Mouse (Mus musculus) thymus, postnatal 10 days (tissue): ENCODE data around the gene Faap20.

ENCODE experiments used
- DNase-seq, 2 experiments: peaks; one replicate each; pipeline ENCODE4 v3.0.0; 2021; ENCODE audit warnings: low spot score in 2 of 2

Faap20 gene

DNA sequence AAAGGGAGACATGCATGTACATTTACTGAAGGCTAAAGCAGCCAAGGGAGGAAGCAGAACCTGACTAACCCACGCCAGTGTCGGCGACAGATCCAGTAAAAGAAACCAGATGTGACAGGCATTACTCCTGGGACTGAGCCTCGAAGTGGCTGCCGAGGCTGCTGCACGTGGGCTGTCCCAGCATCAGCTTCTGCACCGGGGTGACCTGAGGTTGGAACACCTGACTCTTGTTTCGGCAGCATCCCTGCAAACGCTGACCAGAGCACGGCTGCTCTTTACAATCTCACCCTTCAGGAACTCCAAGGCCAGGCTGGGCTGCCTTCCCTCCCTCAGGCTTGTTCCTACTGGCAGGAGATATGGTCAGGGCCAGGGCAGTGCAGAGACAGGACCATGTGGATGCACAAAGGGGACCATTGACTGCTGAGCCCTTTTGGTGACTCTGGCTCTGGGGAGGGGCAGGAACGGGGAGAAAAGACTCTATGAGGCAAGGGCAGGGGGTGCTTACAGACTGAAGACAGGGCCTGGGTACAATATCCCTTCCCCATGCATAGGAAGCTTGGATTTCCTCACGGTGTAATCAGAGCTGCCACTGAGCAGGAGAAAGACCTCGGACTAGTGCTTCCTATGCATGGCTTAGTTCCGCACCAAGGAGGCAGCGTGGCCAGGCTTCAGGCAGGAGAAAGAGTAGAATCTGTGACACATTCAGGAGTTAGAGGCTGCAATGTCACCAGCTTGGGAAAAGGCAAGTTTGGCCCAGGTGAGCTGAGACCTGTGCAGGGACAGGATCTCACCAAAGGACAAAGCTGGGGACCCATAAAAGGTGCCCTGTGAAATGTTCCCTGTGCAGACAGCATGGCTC, 35.1 kb downstream of the Faap20 start:
- DNase-seq, result no peak

DNA sequence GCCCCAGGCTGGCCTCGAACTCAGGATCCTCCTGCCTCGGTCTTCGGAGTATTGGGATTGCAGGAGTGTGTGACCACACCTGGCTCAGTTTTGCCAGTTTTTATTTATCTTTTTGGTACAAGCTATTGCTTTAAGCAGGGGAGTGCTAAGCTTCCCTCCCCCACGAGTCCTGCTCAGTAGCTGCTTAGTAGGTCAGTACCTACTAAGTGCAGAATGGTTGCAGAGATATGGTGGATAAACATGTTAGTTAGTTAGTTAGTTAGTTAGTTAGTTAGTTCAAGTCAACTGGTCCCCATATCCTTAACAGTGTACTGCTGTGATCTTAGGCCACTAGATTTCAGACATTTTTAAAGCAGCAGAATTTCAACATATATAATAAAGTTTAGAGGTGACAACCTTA, 36.5 kb downstream of the Faap20 start:
- no peak for DNase-seq

DNA sequence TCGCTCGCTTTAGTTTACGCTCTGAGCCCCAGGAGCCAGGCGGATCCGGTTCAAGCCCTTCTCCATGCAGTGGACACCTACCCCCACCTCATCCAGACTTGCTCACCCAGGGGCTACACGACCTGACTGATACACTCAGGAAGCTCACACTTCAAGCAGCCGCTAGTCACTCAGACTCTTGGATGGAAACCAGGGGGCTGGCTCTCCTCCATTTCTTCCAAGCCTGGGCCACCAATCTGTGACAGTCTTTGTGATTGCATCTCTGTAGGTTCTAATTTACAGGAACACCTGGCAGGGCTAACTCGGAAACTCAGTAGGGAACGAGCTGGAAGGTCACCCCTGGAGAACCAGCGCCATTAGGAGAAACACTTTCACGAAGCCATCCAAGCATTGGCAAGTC, 38.1 kb downstream of the Faap20 start:
- no peak for DNase-seq

DNA sequence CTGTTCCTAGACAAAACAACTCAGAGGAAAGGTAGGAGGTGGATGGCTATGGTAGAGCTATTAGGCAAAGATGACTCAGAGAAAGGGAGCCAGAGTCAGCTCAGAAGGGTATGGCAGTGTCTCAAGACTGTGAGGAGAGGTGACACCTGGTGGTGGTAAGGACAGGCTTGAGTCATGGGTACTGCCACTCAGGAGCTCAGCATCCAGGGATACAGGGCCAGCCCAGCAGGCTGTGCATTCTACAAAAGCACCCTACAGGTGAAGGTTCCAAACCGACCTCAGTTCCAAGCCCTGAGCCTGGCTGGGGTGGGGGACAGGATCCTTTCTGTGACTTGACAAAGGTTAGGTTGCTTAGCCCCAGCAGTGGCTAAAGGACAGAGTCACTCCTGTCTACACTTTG, 39.0 kb downstream of the Faap20 start:
- no peak for DNase-seq

DNA sequence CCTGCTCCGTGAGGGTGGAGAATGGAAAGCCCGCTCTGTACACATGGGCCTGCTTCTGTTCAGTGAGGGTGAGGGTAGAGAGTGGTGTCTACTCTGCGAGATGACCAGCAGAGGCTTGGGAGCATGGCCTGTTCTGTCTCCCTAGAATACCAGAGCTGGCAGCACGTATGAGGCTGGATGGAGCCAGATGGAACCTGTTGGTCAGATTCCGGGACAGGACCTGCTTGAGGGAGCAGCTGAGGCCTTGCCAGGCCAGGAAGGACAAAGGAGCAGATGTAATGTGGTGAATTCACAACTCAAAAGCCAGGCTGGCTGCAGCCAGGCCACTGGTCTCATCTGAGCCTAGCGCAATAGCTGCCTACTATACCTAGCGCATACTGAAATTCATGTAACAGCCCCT, 40.4 kb downstream of the Faap20 start:
- no peak for DNase-seq

DNA sequence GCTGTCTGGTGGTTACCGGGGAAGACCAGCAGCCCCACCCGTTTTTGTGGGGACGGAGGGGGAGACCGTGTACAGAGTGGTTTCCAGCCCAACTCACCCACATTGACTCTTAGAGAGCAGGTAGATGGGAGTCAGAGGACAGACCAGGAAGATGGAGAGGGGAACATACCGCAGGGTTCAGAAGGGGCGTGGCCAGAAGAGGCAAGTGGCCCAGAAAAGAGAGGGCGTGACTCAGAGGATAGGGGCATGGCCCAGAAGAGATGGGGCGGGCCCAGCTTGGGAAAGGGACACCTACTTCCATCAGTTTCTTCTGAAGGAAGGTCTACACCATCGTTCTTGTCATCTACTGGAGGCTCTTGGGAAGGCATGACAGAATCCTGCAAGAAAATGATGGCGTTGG, 43.3 kb downstream of the Faap20 start:
- DNase-seq, result no peak

DNA sequence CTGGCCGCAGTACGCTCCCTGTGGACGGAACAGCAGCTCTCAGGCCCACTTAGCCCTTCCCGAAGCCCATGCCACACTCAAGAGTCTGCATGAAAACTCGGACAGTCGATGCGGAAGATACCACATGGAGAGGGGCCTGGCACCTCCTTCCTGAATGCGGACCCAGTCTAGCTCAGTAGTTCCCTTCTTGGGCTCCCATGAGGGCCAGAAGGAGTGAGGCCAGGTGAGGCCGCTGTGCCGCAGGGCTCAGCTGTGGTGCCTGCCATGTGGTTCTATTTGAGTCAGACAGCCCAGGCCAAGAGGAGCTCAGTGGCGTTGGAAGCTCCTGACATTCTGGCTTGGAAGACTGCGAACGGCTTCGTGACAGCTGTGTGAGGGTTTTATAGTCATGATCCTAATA, 44.8 kb downstream of the Faap20 start:
- DNase-seq, result no peak

DNA sequence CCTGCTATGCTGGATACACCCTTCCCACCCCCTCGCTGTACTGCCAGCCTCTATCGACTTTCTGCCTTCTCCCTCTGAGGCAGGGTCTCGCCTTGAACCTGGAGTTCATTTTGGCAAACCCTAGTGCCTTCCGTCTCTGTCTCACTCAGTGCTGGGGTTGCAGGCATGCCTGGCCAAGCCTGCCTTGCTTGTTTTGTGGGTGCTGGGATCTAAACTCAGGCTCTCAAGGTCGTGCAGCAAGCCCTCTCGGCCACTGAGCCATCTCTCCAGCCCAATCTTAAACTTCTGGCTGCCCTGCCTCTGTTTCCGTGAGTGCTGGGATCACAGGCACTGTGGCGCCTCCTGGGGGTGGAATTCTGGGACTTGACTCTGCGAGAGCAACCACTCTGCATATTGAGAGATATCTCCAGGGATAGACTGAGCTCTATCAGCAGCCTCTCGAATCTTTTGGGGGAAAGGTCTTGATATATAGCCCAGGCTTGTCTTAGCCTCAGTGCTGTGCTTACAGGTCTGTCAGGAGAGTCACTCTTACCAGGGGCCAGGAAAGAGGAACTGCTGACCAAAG, 45.5 kb downstream of the Faap20 start:
- DNase-seq, result no peak

DNA sequence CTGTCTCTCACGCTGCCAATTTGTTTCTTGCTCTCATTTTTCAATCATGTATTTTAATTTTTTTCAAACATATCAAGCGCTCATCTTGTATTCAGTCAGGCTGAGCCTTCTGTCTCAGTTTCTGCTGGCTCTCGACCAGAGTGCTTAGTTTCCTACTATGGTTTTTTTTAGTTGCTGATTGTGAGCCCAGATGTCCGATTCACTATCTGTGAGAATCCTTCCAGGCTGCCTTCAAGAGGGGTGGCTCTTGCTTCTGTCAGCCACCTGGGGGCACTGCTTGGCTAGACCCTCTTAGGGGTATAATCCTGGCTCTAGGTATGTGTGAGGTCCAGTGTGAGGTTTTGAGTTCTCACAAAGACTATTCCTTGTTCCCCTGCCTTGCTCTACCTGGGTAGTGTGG, 46.4 kb downstream of the Faap20 start:
- no peak for DNase-seq

DNA sequence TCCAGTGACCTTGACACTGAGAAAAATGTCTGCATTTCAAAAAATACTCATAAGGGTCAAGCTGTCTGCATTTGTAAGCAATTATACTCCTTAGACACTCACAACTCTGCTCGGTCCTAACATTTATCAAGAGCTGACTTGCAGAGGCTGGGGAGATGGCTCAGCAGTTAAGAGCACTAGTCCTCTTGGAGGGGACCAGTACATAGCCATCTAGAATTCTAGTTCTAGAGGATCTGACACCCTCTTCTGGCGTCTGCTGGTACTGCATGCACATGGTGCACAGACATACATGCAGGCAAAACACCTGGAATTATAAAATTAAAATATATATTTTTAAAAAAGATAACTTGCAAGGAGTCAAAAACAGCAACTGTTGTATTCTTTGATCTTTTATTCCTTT, 47.5 kb downstream of the Faap20 start:
- peak; percentile 10 to 28 for DNase-seq

DNA sequence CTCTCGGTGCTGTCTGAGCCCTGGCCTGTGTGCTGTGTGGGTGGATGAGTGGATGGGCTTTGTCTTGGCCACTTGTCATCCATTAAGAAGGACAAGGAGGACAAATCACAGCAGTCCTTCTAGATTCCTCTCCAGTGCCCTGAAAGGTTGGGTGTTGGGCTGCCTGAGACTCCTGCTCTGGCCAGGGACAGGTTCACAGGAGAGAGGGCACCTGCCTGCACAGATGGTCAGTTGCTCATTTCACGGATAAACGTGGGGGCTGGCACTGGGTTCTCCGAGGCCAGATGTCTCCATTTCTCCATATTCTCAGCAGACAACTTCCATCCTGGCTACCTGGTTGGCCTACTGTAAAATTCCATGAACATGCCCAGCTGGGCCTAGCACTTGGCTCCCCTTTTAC, 49.2 kb downstream of the Faap20 start:
- no peak for DNase-seq

DNA sequence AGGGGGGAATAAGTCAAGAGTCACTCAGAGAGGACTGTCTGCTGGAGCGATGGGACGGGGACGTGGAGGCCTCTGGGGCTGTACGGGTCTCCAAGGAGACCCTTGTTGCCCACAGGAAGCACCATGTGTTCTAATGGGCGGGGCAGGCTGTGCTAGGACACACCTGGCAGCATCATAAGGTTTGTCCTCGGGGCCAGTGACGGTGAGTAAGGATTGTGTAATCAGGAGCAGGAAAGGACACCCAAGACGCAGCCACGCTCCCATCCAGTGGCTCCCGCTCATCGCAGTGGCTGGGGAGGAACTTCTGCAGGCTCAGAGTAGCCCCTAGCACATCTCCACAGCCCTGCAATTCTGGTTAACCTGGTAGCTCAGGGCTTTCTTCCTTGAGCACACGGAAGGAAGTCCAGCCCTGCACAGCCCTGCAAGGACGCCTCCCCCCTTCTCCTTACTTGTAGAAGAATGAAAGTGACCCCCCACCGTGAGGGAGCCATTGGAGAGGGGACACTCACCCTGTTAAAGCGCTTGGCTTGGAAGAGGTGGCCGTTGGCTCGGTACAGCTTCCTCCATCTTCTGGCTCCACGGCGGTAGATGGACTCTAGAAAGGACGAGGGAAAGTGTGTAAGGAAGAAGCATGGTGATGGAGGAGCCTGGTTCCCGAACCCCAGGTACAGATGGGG, 51.0 kb downstream of the Faap20 start:
- no peak for DNase-seq

DNA sequence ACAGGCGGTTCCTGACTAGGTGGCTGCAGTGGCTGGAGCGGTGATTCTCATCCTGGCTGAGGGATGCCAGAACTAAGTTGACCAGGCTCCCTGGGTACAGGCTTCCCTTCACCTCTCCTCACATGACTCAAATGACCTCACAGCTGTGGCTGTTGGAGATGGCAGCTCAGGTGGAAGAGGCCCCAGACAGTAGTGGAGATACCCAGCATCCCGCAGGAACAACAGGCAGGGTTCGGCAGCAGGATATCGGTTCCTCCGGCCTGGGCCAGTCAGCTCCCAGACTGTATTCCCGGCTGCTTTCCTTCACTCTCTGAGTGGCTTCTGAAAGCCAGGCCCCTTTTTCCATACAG, 51.5 kb downstream of the Faap20 start:
- DNase-seq, result no peak

DNA sequence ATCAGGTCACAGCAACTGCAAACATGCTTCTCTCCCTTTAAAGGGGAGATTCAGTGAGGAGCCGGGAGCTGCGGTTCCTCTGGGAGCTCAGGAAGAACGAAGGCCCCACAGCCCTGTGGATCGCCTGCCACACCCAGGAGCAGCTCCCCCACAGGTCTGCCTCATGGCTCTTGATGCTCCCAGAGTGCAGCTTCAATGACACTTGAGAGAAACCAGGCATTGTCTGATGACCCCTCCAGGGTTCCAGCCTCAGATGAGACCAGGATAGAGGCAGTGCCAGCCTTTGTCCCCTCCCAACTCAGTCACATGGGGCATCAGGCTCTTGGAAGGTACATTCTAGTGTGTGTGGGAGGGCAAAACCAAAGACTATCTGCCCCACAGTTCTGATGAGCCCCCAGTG, 52.4 kb downstream of the Faap20 start:
- no peak for DNase-seq

DNA sequence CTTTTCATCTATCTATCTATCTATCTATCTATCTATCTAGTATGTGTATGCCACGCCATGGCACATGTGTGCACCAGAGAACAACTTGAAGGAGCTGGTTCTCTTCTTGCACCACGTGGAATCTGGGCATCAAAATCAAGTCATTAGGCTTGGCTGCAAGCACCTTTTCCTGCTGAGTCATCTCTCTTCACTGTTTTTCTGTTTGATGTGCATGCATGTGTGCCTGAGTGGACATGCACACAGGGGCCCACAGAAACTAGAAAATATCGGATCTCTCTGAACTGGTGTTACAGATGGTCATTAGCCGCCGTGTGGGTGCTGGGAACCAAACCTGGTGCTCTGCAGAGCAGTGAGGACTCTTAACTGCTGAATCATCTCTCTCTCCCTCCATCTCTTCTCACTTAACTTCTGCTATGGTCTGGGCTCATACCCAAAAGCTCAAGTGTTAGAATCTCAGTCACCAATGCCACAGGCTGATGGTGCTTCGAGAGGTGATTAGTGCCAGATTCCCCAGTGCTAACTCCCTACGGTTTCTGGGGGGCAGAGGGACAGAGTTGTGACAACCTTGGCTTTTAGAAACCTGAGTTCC, 55.0 kb downstream of the Faap20 start:
- no peak for DNase-seq

DNA sequence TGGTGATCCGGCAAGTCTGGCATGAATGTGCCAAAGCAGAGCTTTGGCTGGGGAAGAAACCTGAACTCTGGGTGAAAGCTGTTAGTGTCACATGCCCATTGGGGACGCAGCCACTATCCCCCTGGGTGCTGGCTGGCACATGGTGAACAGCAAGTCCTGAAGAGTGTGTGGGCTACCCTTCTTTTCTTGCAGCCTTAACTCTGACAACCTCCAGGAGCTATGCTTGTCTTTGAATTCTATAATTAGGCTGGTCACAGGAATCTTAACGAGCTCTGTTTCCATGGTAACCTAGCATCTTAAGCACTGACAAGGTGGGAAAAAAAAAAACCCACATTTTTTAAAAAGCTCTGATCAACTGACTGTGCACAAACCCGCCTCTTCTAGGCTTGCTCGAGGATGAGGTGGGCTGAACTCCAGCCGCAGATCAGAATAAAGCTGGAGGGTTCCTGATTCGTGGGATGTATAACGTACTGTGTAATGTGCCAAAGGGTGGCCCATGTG, 56.0 kb downstream of the Faap20 start:
- no peak for DNase-seq
